Mouse (Mus musculus): Measurements from ENCODE around the gene Eaf1. TPM values are rescaled to one million over a fixed set of nuclear protein-coding genes. Genes with fewer than 3 reads are reported as not detected.

Eaf1 gene
- polyA plus RNA-seq, 1 experiment from 2014 or later: 12.5 TPM

GRCm38 (mm10) chr14:31519165-31519564, 25.0 kb downstream of the Eaf1 start:
- H3K27ac ChIP-seq (replicated peaks): no peak overlapping the region
- H3K4me2 ChIP-seq: no peak overlapping the region
- H3K4me3 ChIP-seq: no peak overlapping the region
- peaks cover 7% of the 10 kb centered on the region; the same call in 1 of the 2 replicates for H3K9me3 ChIP-seq
- no peak overlapping the region for H3K9ac ChIP-seq
- ATAC-seq (ENCODE audit: low read depth): no peak
- WGBS: 68% methylated on average over 3 of the region's 3 CpGs
- no peaks in the 10 kb centered on the region for H3K27me3 ChIP-seq
- H3K36me3 ChIP-seq: no peaks in the 10 kb centered on the region
- H3K4me1 ChIP-seq (replicated peaks): no peaks in the 10 kb centered on the region

GRCm38 (mm10) chr14:31521318-31521717, 27.1 kb downstream of the Eaf1 start:
- Histone ChIP-seq H3K27me3 (no peaks in the 10 kb centered on the region), H3K36me3 (no peaks in the 10 kb centered on the region), H3K4me2 (no peak overlapping the region), H3K4me1 (replicated peaks) (no peaks in the 10 kb centered on the region), H3K4me3 (no peak overlapping the region), H3K9me3 (no peaks in the 10 kb centered on the region), H3K27ac (replicated peaks) (no peak overlapping the region), H3K9ac (no peak overlapping the region)
- WGBS: 85% methylated on average over 2 of the region's 2 CpGs
- ATAC-seq (ENCODE audit: low read depth): no peak

- Histone ChIP-seq H3K9me3 (no peaks in the 10 kb centered on the region), H3K4me1 (replicated peaks) (no peaks in the 10 kb centered on the region), H3K9ac (no peak overlapping the region), H3K27ac (replicated peaks) (no peak overlapping the region), H3K4me3 (no peak overlapping the region), H3K36me3 (no peaks in the 10 kb centered on the region), H3K4me2 (no peak overlapping the region), H3K27me3 (no peaks in the 10 kb centered on the region)
- WGBS: 80% methylated on average over 7 of the region's 7 CpGs
- no peak for ATAC-seq (ENCODE audit: low read depth)
These were observed 31.0 kb downstream of the Eaf1 start for GRCm38 (mm10) chr14:31525040-31525810.

GRCm38 (mm10) chr14:31530847-31531246, 36.6 kb downstream of the Eaf1 start:
- Histone ChIP-seq H3K9ac (no peak overlapping the region), H3K27ac (replicated peaks) (no peak overlapping the region), H3K4me3 (no peak overlapping the region), H3K4me2 (no peak overlapping the region), H3K9me3 (no peaks in the 10 kb centered on the region), H3K4me1 (replicated peaks) (no peaks in the 10 kb centered on the region), H3K36me3 (no peaks in the 10 kb centered on the region), H3K27me3 (no peaks in the 10 kb centered on the region)
- no peak for ATAC-seq (ENCODE audit: low read depth)
- 87% methylated on average over 4 of the region's 4 CpGs for WGBS

- no peak overlapping the region for H3K4me3 ChIP-seq
- 83% methylated on average over 12 of the region's 12 CpGs for WGBS
- H3K27ac ChIP-seq (replicated peaks): no peak overlapping the region
- no peak overlapping the region for H3K4me2 ChIP-seq
- H3K9me3 ChIP-seq: no peaks in the 10 kb centered on the region
- no peaks in the 10 kb centered on the region for H3K27me3 ChIP-seq
- H3K36me3 ChIP-seq: no peaks in the 10 kb centered on the region
- no peaks in the 10 kb centered on the region for H3K4me1 ChIP-seq (replicated peaks)
- no peak for ATAC-seq (ENCODE audit: low read depth)
- H3K9ac ChIP-seq: no peak overlapping the region
These were observed 37.4 kb downstream of the Eaf1 start for GRCm38 (mm10) chr14:31531506-31532148.

- Histone ChIP-seq H3K4me2 (no peak overlapping the region), H3K27ac (replicated peaks) (no peak overlapping the region), H3K36me3 (no peaks in the 10 kb centered on the region), H3K4me3 (no peak overlapping the region), H3K9me3 (no peaks in the 10 kb centered on the region), H3K27me3 (no peaks in the 10 kb centered on the region), H3K9ac (no peak overlapping the region), H3K4me1 (replicated peaks) (no peaks in the 10 kb centered on the region)
- ATAC-seq (ENCODE audit: low read depth): no peak
- WGBS: 69% methylated on average over 3 of the region's 3 CpGs
These were observed 38.5 kb downstream of the Eaf1 start for GRCm38 (mm10) chr14:31532656-31533055.

GRCm38 (mm10) chr14:31537298-31537697, 43.1 kb downstream of the Eaf1 start:
- WGBS: 73% methylated on average over 6 of the region's 6 CpGs

GRCm38 (mm10) chr14:31543885-31544442, 49.8 kb downstream of the Eaf1 start:
- Histone ChIP-seq H3K27ac (replicated peaks) (no peak overlapping the region), H3K9ac (no peak overlapping the region), H3K9me3 (no peaks in the 10 kb centered on the region), H3K4me2 (no peak overlapping the region), H3K4me1 (replicated peaks) (no peaks in the 10 kb centered on the region), H3K36me3 (no peaks in the 10 kb centered on the region), H3K4me3 (no peak overlapping the region), H3K27me3 (no peaks in the 10 kb centered on the region)
- 85% methylated on average over 11 of the region's 11 CpGs for WGBS
- no peak for ATAC-seq (ENCODE audit: low read depth)

More at GRCm38 (mm10) chr14:31537298-31537697, 43.1 kb downstream of the Eaf1 start:
- no peaks in the 10 kb centered on the region for H3K27me3 ChIP-seq
- no peak for ATAC-seq (ENCODE audit: low read depth)
- H3K9ac ChIP-seq: no peak overlapping the region
- H3K4me2 ChIP-seq: no peak overlapping the region
- H3K4me1 ChIP-seq (replicated peaks): no peaks in the 10 kb centered on the region
- H3K9me3 ChIP-seq: no peaks in the 10 kb centered on the region
- no peaks in the 10 kb centered on the region for H3K36me3 ChIP-seq
- H3K4me3 ChIP-seq: no peak overlapping the region
- H3K27ac ChIP-seq (replicated peaks): no peak overlapping the region

GRCm38 (mm10) chr14:31555021-31555420, 60.8 kb downstream of the Eaf1 start:
- WGBS: 90% methylated on average over 7 of the region's 7 CpGs
- no peak for ATAC-seq (ENCODE audit: low read depth)

GRCm38 (mm10) chr14:31555963-31556434, 61.8 kb downstream of the Eaf1 start:
- no peak for ATAC-seq (ENCODE audit: low read depth)
- Histone ChIP-seq H3K4me1 (replicated peaks) (peaks cover 5% of the 10 kb centered on the region; the same call in 1 of the 2 replicates), H3K9ac (no peak overlapping the region), H3K4me2 (no peak overlapping the region), H3K36me3 (no peaks in the 10 kb centered on the region), H3K27me3 (no peaks in the 10 kb centered on the region), H3K27ac (replicated peaks) (no peak overlapping the region), H3K4me3 (no peak overlapping the region), H3K9me3 (no peaks in the 10 kb centered on the region)
- WGBS: 65% methylated on average over 14 of the region's 14 CpGs

More at GRCm38 (mm10) chr14:31555021-31555420, 60.8 kb downstream of the Eaf1 start:
- H3K9me3 ChIP-seq: no peaks in the 10 kb centered on the region
- no peak overlapping the region for H3K9ac ChIP-seq
- no peak overlapping the region for H3K4me3 ChIP-seq
- peaks cover 5% of the 10 kb centered on the region; the same call in 1 of the 2 replicates for H3K4me1 ChIP-seq (replicated peaks)
- H3K36me3 ChIP-seq: no peaks in the 10 kb centered on the region
- no peak overlapping the region for H3K27ac ChIP-seq (replicated peaks)
- no peak overlapping the region for H3K4me2 ChIP-seq
- no peaks in the 10 kb centered on the region for H3K27me3 ChIP-seq

GRCm38 (mm10) chr14:31556526-31557260, 62.5 kb downstream of the Eaf1 start:
- H3K4me2 ChIP-seq: no peak overlapping the region
- ATAC-seq (ENCODE audit: low read depth): no peak
- no peaks in the 10 kb centered on the region for H3K27me3 ChIP-seq
- no peaks in the 10 kb centered on the region for H3K9me3 ChIP-seq
- WGBS: 88% methylated on average over 9 of the region's 9 CpGs
- H3K4me1 ChIP-seq (replicated peaks): peaks cover 5% of the 10 kb centered on the region; the same call in 1 of the 2 replicates
- no peak overlapping the region for H3K9ac ChIP-seq
- no peaks in the 10 kb centered on the region for H3K36me3 ChIP-seq
- no peak overlapping the region for H3K27ac ChIP-seq (replicated peaks)
- H3K4me3 ChIP-seq: no peak overlapping the region

- no peak for ATAC-seq (ENCODE audit: low read depth)
- no peak overlapping the region for H3K4me3 ChIP-seq
- peaks cover 5% of the 10 kb centered on the region; the same call in 1 of the 2 replicates for H3K4me1 ChIP-seq (replicated peaks)
- no peaks in the 10 kb centered on the region for H3K36me3 ChIP-seq
- 87% methylated on average over 8 of the region's 8 CpGs for WGBS
- no peak overlapping the region for H3K4me2 ChIP-seq
- no peak overlapping the region for H3K9ac ChIP-seq
- no peaks in the 10 kb centered on the region for H3K27me3 ChIP-seq
- H3K27ac ChIP-seq (replicated peaks): no peak overlapping the region
- H3K9me3 ChIP-seq: no peaks in the 10 kb centered on the region
These were observed 63.1 kb downstream of the Eaf1 start for GRCm38 (mm10) chr14:31557273-31557672.
